Mouse (Mus musculus): ENCODE results near the gene Qrich1.
A peak's percentile ranks its signal among the peaks of the same experiment; 100 is the strongest.
"Not testable (repeated sequence)": the region's sequence is repeated elsewhere in the genome, so short reads cannot be mapped to it uniquely, and the experiment has no call there.

The Qrich1 gene

DNA sequence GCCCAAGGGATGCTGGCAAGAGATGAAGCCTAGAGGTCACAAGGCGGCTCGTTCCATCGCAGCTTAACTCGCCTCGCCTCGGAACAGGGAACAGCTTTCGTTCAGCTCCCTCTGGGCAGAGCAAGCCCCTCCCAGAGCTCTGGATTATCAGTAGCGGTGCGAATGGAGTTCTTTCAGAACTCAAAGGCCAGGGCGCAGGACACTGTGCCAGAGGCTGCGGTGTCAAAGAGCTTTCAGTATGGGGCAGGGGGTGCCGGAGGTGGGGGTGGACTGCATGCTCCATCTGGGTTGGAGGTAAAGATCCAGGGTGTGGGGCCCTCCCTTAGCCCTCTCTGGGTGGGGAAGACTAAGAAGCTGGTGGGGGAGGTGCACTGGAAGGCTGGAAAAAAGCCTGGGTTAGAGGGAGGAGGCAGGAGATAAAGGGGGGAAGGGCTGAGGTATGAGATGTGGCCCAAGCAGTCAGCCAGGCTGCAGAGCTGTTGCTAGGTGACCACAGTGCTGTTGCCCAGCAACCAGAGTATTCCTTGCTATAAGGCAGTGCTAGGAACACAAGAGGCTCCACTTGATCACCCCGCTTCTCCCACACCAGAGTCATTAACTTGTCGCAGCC, 71.1 kb downstream of the Qrich1 start:
- DNase-seq (ENCODE audit: low spot score), result peak; percentile 87

GRCm38 (mm10) chr9:108589229-108589628, 72.6 kb downstream of the Qrich1 start:
- DNase-seq (ENCODE audit: low spot score), result peak; percentile 38

DNA sequence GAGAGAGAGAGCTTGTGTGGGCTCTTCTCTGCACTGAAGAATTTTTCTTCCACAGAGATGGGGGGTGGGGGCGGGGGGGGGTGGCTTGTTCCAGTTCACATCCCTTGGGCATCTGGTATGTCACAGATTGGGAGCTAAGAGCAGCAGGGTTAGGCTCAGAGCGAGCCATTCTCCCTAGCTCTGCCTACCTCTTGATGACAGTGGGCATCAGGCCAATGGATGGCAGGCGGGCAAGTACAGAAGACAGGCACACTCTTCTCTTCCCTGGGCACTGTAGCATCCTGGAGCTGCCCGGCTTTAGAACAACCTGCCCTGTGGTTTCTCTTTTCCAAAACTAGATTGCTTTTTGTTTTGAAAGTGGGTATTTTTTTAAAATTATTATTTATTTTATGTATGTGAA, 74.9 kb downstream of the Qrich1 start:
- DNase-seq (ENCODE audit: low spot score), result peak; percentile 19

DNA sequence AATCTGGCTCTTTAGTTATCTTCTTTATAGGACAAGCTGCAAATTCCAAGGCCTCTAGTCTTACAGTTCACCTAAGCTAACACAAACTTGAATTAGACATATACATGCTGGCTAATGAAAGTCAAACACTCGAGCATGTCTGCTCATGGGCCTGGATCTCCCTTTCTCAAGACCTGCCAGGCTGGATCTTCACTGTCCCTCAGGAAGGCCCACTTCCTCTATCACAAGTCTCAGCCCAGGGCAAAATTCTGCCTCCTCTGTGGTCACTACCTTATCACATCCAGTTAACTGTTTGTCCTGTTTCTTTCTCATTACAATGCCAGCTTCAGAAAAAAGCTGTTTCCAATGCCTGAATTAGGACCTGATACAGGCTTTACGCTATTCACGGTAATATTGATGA, 77.7 kb downstream of the Qrich1 start:
- DNase-seq (ENCODE audit: low spot score), result no peak

GRCm38 (mm10) chr9:108596998-108597764, 80.6 kb downstream of the Qrich1 start, which contains the start of gene P4htm:
P4htm (minus strand) TSS chr9:108597667.
- peak; percentile 78 for DNase-seq (ENCODE audit: low spot score)

GRCm38 (mm10) chr9:108599021-108599566, 82.5 kb downstream of the Qrich1 start:
- DNase-seq (ENCODE audit: low spot score), result no peak

DNA sequence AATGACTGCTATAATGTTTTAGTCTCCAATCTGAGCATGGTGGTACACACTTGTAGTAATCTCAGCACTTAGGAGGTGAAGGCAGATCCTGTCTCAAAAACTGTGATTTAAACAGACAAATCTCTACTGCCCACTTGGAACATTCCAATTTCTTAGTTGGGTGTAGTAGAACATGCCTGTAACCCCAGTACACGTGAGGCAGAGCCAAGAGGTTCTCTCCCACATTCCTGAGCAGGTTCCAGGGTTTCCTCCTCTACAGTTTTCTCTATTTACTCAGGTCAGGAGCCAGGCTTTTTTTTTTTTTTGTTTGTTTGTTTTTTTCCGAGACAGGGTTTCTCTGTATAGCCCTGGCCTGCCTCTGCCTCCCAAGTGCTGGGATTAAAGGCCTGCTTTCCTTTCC, 83.4 kb downstream of the Qrich1 start:
- DNase-seq (ENCODE audit: low spot score), result no peak

GRCm38 (mm10) chr9:108601986-108602385, 85.4 kb downstream of the Qrich1 start:
- no peak for DNase-seq (ENCODE audit: low spot score)

DNA sequence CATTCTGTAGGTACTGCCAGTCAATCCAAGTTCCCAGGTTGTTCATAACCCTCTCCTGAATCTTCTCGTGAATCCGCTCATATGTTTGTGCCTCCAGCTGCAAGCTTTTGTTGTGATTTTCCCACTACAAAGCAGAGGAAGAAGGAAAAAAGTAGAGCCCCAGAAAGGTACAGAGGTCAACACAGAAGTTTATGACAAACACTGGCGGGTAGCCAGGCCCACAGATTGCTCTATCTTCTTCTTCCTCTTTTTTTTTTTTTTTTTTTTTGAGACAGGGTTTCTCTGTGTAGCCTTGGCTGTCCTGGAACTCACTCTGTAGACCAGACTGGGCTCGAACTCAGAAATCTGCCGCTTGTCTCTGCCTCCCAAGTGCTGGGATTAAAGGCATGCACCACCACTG, 91.3 kb downstream of the Qrich1 start:
- DNase-seq (ENCODE audit: low spot score), result not testable (repeated sequence)

GRCm38 (mm10) chr9:108608889-108609288, 92.3 kb downstream of the Qrich1 start:
- DNase-seq (ENCODE audit: low spot score), result no peak
